Mouse (Mus musculus) thymus, adult 2 months (tissue): ENCODE results near the gene B9d2. TPM values are rescaled to one million over a fixed set of nuclear protein-coding genes. Genes with fewer than 3 reads are reported as not detected.

Experiments
- DNase-seq: peaks from one replicate; pipeline ENCODE4 v3.0.0; 2021
- H3K27ac ChIP-seq: fragments of 200-500 bp; 2 replicates; pipeline ENCODE4 v1.5.1; 2012; ENCODE audit warnings: low read length, control low read depth; ENCODE audit not compliant: control insufficient read depth, insufficient read depth
- H3K27me3 ChIP-seq: fragments of 200-500 bp; 2 replicates; pipeline ENCODE4 v1.6.1; 2012; ENCODE audit warnings: mild to moderate bottlenecking, low read length, moderate library complexity, mixed read lengths; ENCODE audit not compliant: control insufficient read depth, insufficient read depth
- H3K36me3 ChIP-seq: fragments of 200-500 bp; 2 replicates; pipeline ENCODE4 v1.6.1; 2012; ENCODE audit warnings: mild to moderate bottlenecking, low read length, moderate library complexity; ENCODE audit not compliant: control insufficient read depth, insufficient read depth
- H3K4me1 ChIP-seq: fragments of 200-500 bp; replicated peaks from 2 replicates; pipeline ENCODE4 v1.6.1; 2012; ENCODE audit warnings: low read length; ENCODE audit not compliant: control insufficient read depth, insufficient read depth
- H3K4me3 ChIP-seq: fragments of 200-500 bp; 2 replicates; pipeline ENCODE4 v1.5.1; 2012; ENCODE audit warnings: mild to moderate bottlenecking, low read length, control low read depth, moderate library complexity; ENCODE audit not compliant: control insufficient read depth, insufficient read depth
- CTCF ChIP-seq: fragments of 200-500 bp; IDR thresholded peaks from 2 replicates; pipeline ENCODE4 v1.5.1; 2012; ENCODE audit warnings: mild to moderate bottlenecking, control low read depth, low read length, moderate library complexity, borderline replicate concordance; ENCODE audit not compliant: control insufficient read depth, poor library complexity, insufficient read depth; ENCODE audit errors: extremely low read depth
- POLR2A ChIP-seq: fragments of 200-500 bp; IDR thresholded peaks from 2 replicates; pipeline ENCODE4 v1.6.1; 2012; ENCODE audit warnings: mild to moderate bottlenecking, low read length, control low read depth, moderate library complexity; ENCODE audit not compliant: control insufficient read depth, poor library complexity, insufficient read depth; ENCODE audit errors: extremely low read depth
- WGBS: fragments of 180-500 bp; shearing (Covaris S2); methylation state at CpG from one replicate; pipeline ENCODE4 v1.1.7; 2018; 5-methylcytosine and 5-hydroxymethylcytosine counted together
- polyA plus RNA-seq: library from polyadenylated mRNA; depleted of rRNA; stranded (reverse); fragments of >200 nt; gene quantifications from 2 replicates; pipeline ENCODE4 v1.2.3, GENCODE M21; 2012

Gene B9d2
- polyA plus RNA-seq, 1 experiment, result 164 TPM

- no peak for DNase-seq
- Histone ChIP-seq H3K36me3 (peaks cover 30% of the 10 kb centered on the region), H3K27ac (no peak overlapping the region), H3K27me3 (no peaks in the 10 kb centered on the region), H3K4me1 (peaks cover 20% of the 10 kb centered on the region), H3K4me3 (no peak overlapping the region)
- WGBS, result 55% methylated on average over 12 of the region's 12 CpGs
- no peak for TF ChIP-seq POLR2A
- TF ChIP-seq CTCF, result no peak
Observed at GRCm38 (mm10) chr7:25709961-25710360, 29.4 kb downstream of the B9d2 start.

DNA sequence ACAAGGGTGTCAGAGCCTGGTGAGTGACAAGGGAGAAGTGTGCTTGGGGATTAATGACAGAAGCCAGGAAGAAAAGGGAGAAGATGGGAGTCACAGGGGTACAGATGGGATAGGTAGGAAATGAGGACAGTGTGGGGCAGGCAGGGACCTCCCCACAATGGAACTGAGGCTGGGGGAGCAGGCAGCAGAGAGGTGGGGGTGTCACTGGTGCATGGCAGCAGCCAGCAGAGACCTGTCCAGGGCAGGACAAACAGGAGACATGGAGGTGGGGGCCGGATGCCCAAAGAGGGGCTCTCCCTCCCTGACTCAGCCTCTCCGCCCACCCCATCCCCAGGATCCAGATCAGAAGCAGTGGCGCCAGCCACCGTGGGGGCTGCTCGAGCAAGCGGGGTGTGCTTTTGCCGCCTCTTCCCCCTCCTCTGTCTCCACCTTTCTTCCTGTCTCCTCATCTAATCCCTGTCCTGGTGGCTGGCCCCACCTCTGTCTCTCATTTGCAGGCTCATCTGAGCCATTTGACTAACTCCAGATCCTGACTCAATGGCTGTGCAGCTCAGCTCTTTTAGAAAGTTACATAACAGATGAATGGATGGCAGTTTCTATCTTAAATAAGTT, 30.0 kb downstream of the B9d2 start:
- no peak for DNase-seq
- TF ChIP-seq POLR2A (no peak), CTCF (no peak)
- no peak overlapping the region for H3K4me3 ChIP-seq
- peaks cover 30% of the 10 kb centered on the region for H3K36me3 ChIP-seq
- peaks cover 19% of the 10 kb centered on the region for H3K4me1 ChIP-seq
- WGBS, result 51% methylated on average over 7 of the region's 7 CpGs
- H3K27me3 ChIP-seq, result no peaks in the 10 kb centered on the region
- no peak overlapping the region; the same call in 1 of the 2 replicates for H3K27ac ChIP-seq

DNA sequence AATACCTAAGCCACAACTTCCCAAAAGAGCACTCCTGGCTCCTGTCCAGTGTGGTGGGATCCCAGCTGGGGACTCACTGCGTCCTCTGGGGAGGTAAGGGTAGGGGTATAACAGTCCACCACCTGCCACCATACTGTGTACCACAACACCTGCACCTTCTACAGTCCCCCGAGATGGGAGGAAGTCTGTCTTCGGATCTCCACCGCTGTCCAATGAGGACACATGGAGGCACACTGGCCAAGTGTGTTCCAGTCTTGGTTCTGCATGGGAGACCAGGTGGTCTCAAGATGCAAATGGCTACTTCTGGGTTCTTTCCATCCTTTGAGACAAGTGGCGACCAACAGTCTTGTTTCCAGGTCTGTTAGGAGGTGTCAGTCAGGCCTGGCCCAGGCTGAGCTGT, 30.6 kb downstream of the B9d2 start:
- no peak for DNase-seq
- TF ChIP-seq CTCF (no peak), POLR2A (no peak)
- H3K4me1 ChIP-seq, result peaks cover 19% of the 10 kb centered on the region
- H3K27me3 ChIP-seq, result no peaks in the 10 kb centered on the region
- peaks cover 32% of the 10 kb centered on the region for H3K36me3 ChIP-seq
- no peak overlapping the region for H3K27ac ChIP-seq
- no peak overlapping the region for H3K4me3 ChIP-seq
- WGBS, result 25% methylated on average over 5 of the region's 5 CpGs

GRCm38 (mm10) chr7:25711731-25712197, 31.2 kb downstream of the B9d2 start:
- no peak for DNase-seq
- TF ChIP-seq POLR2A (no peak), CTCF (no peak)
- Histone ChIP-seq H3K27ac (no peak overlapping the region), H3K4me3 (no peak overlapping the region), H3K4me1 (peaks cover 19% of the 10 kb centered on the region), H3K36me3 (peaks cover 32% of the 10 kb centered on the region), H3K27me3 (no peaks in the 10 kb centered on the region)
- 51% methylated on average over 7 of the region's 7 CpGs for WGBS

GRCm38 (mm10) chr7:25712801-25713200, 32.2 kb downstream of the B9d2 start:
- no peak overlapping the region for H3K27ac ChIP-seq
- DNase-seq, result no peak

DNA sequence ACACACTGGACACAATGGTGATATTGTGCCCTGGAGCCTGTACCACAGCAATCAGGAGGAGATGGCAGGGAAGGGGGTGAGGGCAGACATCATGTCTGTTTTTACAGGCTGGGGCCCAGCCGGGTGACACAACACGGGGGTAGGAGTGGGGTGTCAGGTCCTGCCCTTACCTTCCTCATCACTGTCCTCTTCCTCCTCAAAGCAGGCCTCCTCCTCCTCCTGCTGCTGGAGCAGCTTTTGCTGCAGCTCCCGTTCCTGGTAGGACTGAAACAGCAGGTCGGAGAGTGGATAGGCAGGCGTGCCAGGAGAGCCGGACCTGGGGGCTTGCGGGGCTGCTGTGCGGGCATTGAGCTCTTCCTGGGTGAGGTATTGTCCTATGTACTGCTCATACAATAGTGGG, 34.0 kb downstream of the B9d2 start:
- Histone ChIP-seq H3K27me3 (no peaks in the 10 kb centered on the region), H3K36me3 (peaks cover 32% of the 10 kb centered on the region), H3K4me1 (peaks cover 18% of the 10 kb centered on the region), H3K4me3 (no peak overlapping the region), H3K27ac (no peak overlapping the region)
- no peak for TF ChIP-seq CTCF
- no peak for TF ChIP-seq POLR2A
- no peak for DNase-seq
- 99% methylated on average over 8 of the region's 8 CpGs for WGBS

More at GRCm38 (mm10) chr7:25712801-25713200, 32.2 kb downstream of the B9d2 start:
- WGBS, result 96% methylated on average over 9 of the region's 9 CpGs
- H3K4me1 ChIP-seq, result peaks cover 17% of the 10 kb centered on the region
- H3K36me3 ChIP-seq, result peaks cover 32% of the 10 kb centered on the region
- no peaks in the 10 kb centered on the region for H3K27me3 ChIP-seq
- TF ChIP-seq POLR2A (no peak), CTCF (no peak)
- H3K4me3 ChIP-seq, result no peak overlapping the region
